Mouse (Mus musculus): ENCODE data around the gene 4930596D02Rik.

Gene 4930596D02Rik

DNA sequence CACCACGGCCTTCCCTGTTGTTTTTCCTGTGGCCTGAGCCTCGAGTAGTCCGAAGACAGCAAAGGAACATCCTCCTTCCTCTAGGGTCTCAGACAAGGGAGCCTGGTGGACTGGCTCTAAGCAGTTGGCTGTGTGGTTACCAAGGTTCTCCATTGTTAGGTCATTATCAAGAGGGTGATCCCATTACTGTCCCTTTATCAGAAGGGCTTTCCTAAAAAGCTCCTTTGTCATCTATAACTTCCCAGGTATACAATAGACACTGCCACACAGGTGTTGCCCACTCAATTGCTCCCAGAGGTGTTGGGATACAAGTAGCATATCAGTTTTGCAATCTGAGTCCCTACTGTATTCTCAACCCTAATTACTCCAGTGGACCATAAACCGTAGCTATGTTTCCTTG lies at the start of gene 4930596D02Rik:
TSS of gene 4930596D02Rik (minus strand) at position 101 of the 400 bp plus-strand sequence.
- no peak for DNase-seq (ENCODE audit: low spot score)

DNA sequence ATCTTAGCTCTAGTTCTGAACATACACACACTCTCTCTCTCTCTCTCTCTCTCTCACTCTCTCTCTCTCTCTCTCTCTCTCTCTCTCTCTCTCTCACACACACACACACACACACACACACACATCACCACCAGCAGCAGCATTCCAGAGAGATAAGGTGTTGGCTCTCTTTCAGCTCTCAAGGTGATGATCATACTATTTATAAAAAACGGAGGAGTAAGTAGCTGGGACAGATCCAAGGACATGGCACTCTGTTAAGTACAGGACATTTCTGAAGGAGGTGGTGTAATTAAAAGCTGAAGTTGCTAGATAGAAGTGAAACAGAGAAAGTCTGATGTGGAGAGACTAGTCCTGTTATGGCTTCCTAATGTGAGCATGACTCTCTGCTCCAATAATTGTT lies 41.5 kb upstream of the 4930596D02Rik start:
- DNase-seq (ENCODE audit: low spot score) = no peak

DNA sequence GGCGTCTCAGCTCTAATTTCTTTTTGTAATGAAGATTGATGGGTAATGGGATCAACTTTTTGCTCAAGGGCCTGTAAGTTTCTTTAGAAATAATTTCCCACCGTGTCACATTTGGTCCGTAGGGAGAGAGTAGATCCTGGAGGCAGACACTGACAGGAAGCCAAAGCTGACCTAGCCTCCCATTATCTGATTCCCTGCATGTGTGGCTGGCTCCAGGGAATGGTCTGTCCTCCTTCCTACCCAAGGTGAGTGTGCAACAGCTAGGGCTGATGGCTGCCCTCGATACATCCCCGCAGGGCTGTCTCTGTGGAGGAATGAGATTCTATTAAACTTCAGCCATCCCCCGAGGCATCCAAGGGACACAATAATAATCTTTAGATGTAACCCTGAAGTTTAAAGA lies 33.5 kb upstream of the 4930596D02Rik start:
- DNase-seq (ENCODE audit: low spot score) = no peak

DNA sequence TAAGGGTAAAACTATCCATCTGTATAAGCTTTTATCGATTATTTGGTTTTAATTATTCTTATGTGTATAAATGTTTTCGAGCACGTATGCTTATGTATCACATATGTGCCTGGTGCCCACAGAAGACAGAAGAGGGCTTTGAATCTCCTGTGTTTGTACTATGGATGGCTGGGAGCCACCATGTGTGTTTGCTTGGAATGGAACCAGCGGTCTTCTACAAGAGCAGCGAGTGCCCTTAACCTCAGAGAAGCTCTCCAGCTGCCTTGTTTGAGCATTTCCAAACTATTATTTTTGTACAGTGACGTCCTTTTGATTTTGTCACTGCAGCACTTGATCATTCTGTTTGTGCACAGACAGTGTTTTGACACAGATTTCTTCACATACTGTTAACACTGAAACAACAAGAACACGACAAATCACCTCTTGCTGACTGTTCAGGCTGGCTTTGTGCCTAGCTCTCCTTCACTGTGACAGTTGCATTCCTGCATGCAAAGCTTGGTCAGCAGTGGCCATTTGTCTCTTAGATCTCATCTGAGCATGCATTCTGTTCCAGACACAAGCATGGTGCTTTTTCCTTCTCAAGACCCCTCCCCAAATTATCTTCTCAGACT lies 30.4 kb upstream of the 4930596D02Rik start:
- DNase-seq (ENCODE audit: low spot score) = no peak

DNA sequence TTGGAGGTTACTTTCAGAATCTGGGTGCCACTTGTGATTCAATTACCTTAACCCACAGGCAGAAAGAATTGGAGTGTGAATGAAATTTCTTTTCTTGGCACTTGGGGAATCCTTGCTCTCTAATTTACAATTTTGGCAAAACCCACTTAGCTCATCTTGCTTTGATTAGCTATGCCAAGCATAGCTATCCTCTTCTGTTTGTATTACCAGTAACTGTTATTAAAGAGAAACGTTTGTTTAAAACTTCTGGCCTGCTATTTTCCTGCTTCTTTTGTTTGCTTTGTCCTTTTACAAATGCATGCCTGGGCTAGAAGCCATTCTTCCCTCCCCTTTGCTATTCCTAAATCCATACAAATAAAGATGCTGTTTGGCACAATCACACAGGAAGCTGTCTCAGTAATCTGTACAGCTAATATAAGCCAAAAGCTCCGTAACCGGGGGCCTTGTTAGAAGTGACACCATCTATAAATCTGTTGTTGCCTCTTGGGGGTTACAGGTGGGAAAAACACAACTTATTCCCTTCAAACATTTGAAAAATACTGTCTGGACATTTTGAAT lies 19.0 kb downstream of the 4930596D02Rik start:
- DNase-seq (ENCODE audit: low spot score) = no peak

DNA sequence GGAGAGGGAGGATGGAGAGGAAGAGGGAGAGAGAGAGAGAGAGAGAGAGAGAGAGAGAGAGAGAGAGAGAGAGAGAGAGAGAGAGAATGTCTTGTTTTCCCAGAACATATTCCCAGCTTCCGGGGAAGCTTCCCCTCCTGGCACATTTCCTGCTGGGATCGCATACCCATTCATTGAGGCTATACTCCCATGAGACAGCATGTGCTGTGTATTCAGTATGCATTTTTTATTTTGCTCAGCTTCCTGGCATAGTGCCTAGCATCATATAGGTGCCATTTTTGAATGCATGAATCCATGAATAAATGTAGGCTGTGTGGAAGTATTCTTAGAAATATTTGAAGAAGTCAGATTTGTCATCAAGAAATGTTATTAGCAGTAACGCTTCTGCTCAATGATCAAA lies 31.7 kb downstream of the 4930596D02Rik start:
- DNase-seq (ENCODE audit: low spot score) = no peak

DNA sequence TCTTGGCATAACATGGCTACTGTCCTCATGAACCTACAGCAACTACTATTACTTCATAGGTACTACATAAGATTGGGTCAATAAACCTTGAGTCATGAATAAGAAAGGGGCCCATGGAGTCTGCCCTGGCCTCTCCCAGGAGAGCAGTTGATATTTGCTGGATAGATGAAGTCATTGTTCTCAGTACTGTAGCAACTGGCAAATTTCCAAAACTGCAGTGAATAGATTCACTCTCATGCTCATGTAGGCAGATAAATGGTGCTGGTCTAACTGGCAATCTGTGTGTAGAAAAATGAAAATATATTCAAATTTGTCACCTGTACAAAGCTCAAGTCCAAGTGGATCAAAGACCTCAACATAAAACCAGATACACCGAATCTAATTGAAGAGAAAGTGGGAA lies 38.5 kb downstream of the 4930596D02Rik start:
- DNase-seq (ENCODE audit: low spot score) = no peak
